Mouse (Mus musculus) liver, adult 2 months (tissue): Measurements from ENCODE around the gene Fam207a.

ENCODE experiments used
- CTCF ChIP-seq: fragments of 200-500 bp; IDR thresholded peaks from 2 replicates; pipeline ENCODE4 v1.5.1; 2011; ENCODE audit warnings: low read depth, low read length, control low read depth
- POLR2A ChIP-seq: fragments of 200-500 bp; IDR thresholded peaks from 2 replicates; pipeline ENCODE4 v1.6.1; 2011; ENCODE audit warnings: low read length, control low read depth; ENCODE audit not compliant: insufficient read depth; ENCODE audit errors: extremely low read depth

DNA sequence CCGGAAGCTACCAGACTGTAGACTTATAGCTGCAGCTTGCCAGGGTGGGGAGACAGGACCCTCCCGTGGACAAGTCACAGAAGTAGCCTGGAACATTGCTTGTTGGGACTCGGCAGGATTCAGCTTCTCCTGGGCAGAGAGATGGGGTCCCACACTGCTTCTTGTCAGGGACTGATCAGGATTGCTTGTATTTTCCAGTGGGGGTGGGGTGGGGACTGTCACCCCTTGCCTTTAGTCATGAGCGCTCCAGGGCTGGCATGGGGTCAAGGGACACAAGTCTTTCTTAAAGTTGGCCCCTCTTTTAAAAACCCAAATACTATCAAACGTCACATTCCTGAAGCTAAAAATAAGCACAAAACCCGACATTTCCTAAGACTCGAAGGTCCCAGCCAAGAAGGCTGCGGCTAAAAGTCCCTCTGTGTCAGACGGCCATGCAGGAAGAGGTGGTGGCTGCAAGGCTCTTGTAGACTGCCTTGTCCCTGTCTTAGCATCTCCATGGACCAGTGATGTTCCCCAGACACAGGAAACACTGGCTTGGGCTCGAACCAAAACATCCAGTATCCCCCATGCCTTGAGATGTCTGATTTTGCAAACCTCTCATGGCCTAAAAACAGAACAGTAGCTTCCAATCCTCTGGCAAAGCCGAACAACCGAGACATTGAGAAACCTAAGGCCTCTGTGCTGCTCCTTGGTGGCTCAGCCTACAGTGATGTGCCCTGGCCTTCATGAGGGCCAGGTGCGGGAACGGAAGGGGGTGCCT lies 60.2 kb downstream of the Fam207a start:
- TF ChIP-seq CTCF (no peak), POLR2A (no peak)
